Mouse (Mus musculus): ENCODE measurements around the gene Dnaaf3. TPM values are rescaled to one million over a fixed set of nuclear protein-coding genes. Genes with fewer than 3 reads are reported as not detected.
"Not testable (repeated sequence)": the region's sequence is repeated elsewhere in the genome, so short reads cannot be mapped to it uniquely, and the experiment has no call there.

Gene Dnaaf3
- 1.2 TPM in 1 of 2 replicates, not detected in the other for total RNA-seq (2015; ENCODE audit: low replicate concordance)
- total RNA-seq (2017; ENCODE audit: low replicate concordance) = 0.28 TPM in 1 of 2 replicates, not detected in the other

- no peak for ATAC-seq (replicated peaks; ENCODE audit: low FRiP score, poor library complexity, severe bottlenecking)
These were observed at the start of gene Dnaaf3 for GRCm38 (mm10) chr7:4532005-4532729. Dnaaf3 (minus strand) TSS chr7:4532453.

- not testable (repeated sequence) for ATAC-seq (replicated peaks; ENCODE audit: low FRiP score, poor library complexity, severe bottlenecking)
These were observed 49.2 kb upstream of the Dnaaf3 start for GRCm38 (mm10) chr7:4581481-4581880.

GRCm38 (mm10) chr7:4572361-4572760 is 40.1 kb upstream of the Dnaaf3 start:
- ATAC-seq (replicated peaks; ENCODE audit: low FRiP score, poor library complexity, severe bottlenecking) = not testable (repeated sequence)

GRCm38 (mm10) chr7:4562660-4563059 is 30.4 kb upstream of the Dnaaf3 start:
- ATAC-seq (replicated peaks; ENCODE audit: low FRiP score, poor library complexity, severe bottlenecking) = no peak

GRCm38 (mm10) chr7:4557167-4557560 is 24.9 kb upstream of the Dnaaf3 start:
- ATAC-seq (replicated peaks; ENCODE audit: low FRiP score, poor library complexity, severe bottlenecking) = no peak; the same call in 1 of the 2 replicates

- peak; percentile 96 for ATAC-seq (replicated peaks; ENCODE audit: low FRiP score, poor library complexity, severe bottlenecking)
These were observed 24.3 kb upstream of the Dnaaf3 start for GRCm38 (mm10) chr7:4556256-4557166.

GRCm38 (mm10) chr7:4547221-4547641 is 15.0 kb upstream of the Dnaaf3 start, which contains the start of gene Syt5:
Syt5 (minus strand) TSS chr7:4547541.
- no peak for ATAC-seq (replicated peaks; ENCODE audit: low FRiP score, poor library complexity, severe bottlenecking)

GRCm38 (mm10) chr7:4546591-4547131 is 14.4 kb upstream of the Dnaaf3 start:
- peak; percentile 36; the same call in 1 of the 2 replicates for ATAC-seq (replicated peaks; ENCODE audit: low FRiP score, poor library complexity, severe bottlenecking)

GRCm38 (mm10) chr7:4546050-4546449 is 13.8 kb upstream of the Dnaaf3 start:
- no peak for ATAC-seq (replicated peaks; ENCODE audit: low FRiP score, poor library complexity, severe bottlenecking)

- ATAC-seq (replicated peaks; ENCODE audit: low FRiP score, poor library complexity, severe bottlenecking) = peak; percentile 64; the same call in 1 of the 2 replicates
These were observed 9.8 kb upstream of the Dnaaf3 start for GRCm38 (mm10) chr7:4542013-4542412.

GRCm38 (mm10) chr7:4541344-4541743 is 9.1 kb upstream of the Dnaaf3 start:
- ATAC-seq (replicated peaks; ENCODE audit: low FRiP score, poor library complexity, severe bottlenecking) = no peak

- no peak for ATAC-seq (replicated peaks; ENCODE audit: low FRiP score, poor library complexity, severe bottlenecking)
These were observed 6.8 kb upstream of the Dnaaf3 start for GRCm38 (mm10) chr7:4539019-4539418.

GRCm38 (mm10) chr7:4537181-4537580 is 4.9 kb upstream of the Dnaaf3 start:
- no peak for ATAC-seq (replicated peaks; ENCODE audit: low FRiP score, poor library complexity, severe bottlenecking)

GRCm38 (mm10) chr7:4536369-4536768 is 4.1 kb upstream of the Dnaaf3 start:
- ATAC-seq (replicated peaks; ENCODE audit: low FRiP score, poor library complexity, severe bottlenecking) = no peak

- not testable (repeated sequence) for ATAC-seq (replicated peaks; ENCODE audit: low FRiP score, poor library complexity, severe bottlenecking)
These were observed 2.1 kb downstream of the Dnaaf3 start for GRCm38 (mm10) chr7:4530166-4530565.

- no peak for ATAC-seq (replicated peaks; ENCODE audit: low FRiP score, poor library complexity, severe bottlenecking)
These were observed 5.0 kb downstream of the Dnaaf3 start for GRCm38 (mm10) chr7:4527302-4527689.

- peak; percentile 82 for ATAC-seq (replicated peaks; ENCODE audit: low FRiP score, poor library complexity, severe bottlenecking)
These were observed 5.6 kb downstream of the Dnaaf3 start for GRCm38 (mm10) chr7:4526341-4527301.

- ATAC-seq (replicated peaks; ENCODE audit: low FRiP score, poor library complexity, severe bottlenecking) = peak; percentile 74; the same call in 1 of the 2 replicates
These were observed 7.9 kb downstream of the Dnaaf3 start, which contains the start of gene Tnni3 for GRCm38 (mm10) chr7:4524212-4524922. Tnni3 (minus strand) TSS chr7:4524229.

All from erythroblast, adult 5-6 weeks (primary cell).